Mouse (Mus musculus): ENCODE data around the gene Ggta1.

GRCm38 (mm10) chr2:35412810-35413209 lies 50.2 kb downstream of the Ggta1 start:
- TF ChIP-seq EP300 (IDR thresholded peaks at IDR 0.05; ENCODE audit: low read depth) (no peak), CTCF (IDR thresholded peaks at IDR 0.05; ENCODE audit: low read depth) (no peak)

All from liver, postnatal 0 days (tissue).